Mouse (Mus musculus): ENCODE measurements around the gene Gpd1. TPM values are rescaled to one million over a fixed set of nuclear protein-coding genes. Genes with fewer than 3 reads are reported as not detected.

The Gpd1 gene
- total and polyA plus RNA-seq, 3 experiments = 0.24 to 0.56 (median 0.25) TPM

- in situ Hi-C loops (cut with MboI; ENCODE audit: low pct_ligation_motif_present, low pct_unique_long_range_greater_than_20kb, low sequenced_read_pairs) (no loop called here), dilution Hi-C loops (cut with MboI; ENCODE audit: extremely low pct_ligation_motif_present, extremely low pct_unique_long_range_greater_than_20kb, low sequenced_read_pairs) (no loop called here)
- Histone ChIP-seq H3K4me2 (ENCODE audit: insufficient read depth, low read depth, poor library complexity, severe bottlenecking) (no peak overlapping the region), H3K4me1 (ENCODE audit: control insufficient read depth in 1 of 2, insufficient read depth in 2 of 2) (peaks cover 0 to 13% of the 10 kb centered on the region in 2 experiments; a peak in 2 of 4 replicates), H3K27ac (ENCODE audit: insufficient read depth, low read depth) (no peak overlapping the region), H3K27me3 (replicated peaks) (no peaks in the 10 kb centered on the region), H3K36me3 (replicated peaks in 1 of 2; ENCODE audit: control insufficient read depth in 1 of 2, insufficient read depth in 1 of 2, low read length in 1 of 2) (peaks cover 67 to 90% of the 10 kb centered on the region in 2 experiments), H3K9me3 (replicated peaks; ENCODE audit: low read length) (no peaks in the 10 kb centered on the region), H3K9ac (ENCODE audit: insufficient read depth, low read depth) (no peak overlapping the region), H3K79me2 (replicated peaks; ENCODE audit: control insufficient read depth, extremely low read depth, insufficient read depth, poor library complexity, severe bottlenecking) (no peaks in the 10 kb centered on the region), H3K4me3 (replicated peaks in 1 of 3; ENCODE audit: low read depth in 2 of 3, low read length in 2 of 3, poor library complexity in 1 of 3) (no peak overlapping the region)
- TF ChIP-seq TBP (conservative IDR thresholded peaks at IDR 0.05; ENCODE audit: low read depth, low read length) (no peak), CHD1 (IDR thresholded peaks at IDR 0.05; ENCODE audit: low read depth, low read length) (no peak), MAX (IDR thresholded peaks at IDR 0.05; ENCODE audit: low read length) (no peak), JUN (IDR thresholded peaks at IDR 0.05; ENCODE audit: insufficient read depth, low read depth, low read length) (no peak), USF2 (conservative IDR thresholded peaks at IDR 0.05; ENCODE audit: low read depth, low read length) (no peak), IRF4 (IDR thresholded peaks at IDR 0.05; ENCODE audit: low read depth, low read length) (no peak), ZKSCAN1 (IDR thresholded peaks at IDR 0.05; ENCODE audit: borderline replicate concordance, low read depth, low read length) (no peak), NRF1 (IDR thresholded peaks at IDR 0.05; ENCODE audit: low read depth, low read length) (no peak), ZMIZ1 (IDR thresholded peaks at IDR 0.05; ENCODE audit: low read depth, low read length) (no peak), RCOR1 (conservative IDR thresholded peaks at IDR 0.05; ENCODE audit: low read depth, low read length) (no peak), HCFC1 (IDR thresholded peaks at IDR 0.05; ENCODE audit: low read depth, low read length) (no peak), ZNF384 (IDR thresholded peaks at IDR 0.05; ENCODE audit: low read depth, low read length) (no peak), E2F4 (IDR thresholded peaks at IDR 0.05; ENCODE audit: insufficient replicate concordance, low read depth, low read length) (no peak)
- no peak for DNase-seq (ENCODE audit: extremely low read depth)
Observed at GRCm38 (mm10) chr15:99710221-99711190, 6.8 kb upstream of the Gpd1 start.

GRCm38 (mm10) chr15:99711491-99711890 lies 5.8 kb upstream of the Gpd1 start:
- H3K79me2 ChIP-seq (replicated peaks; ENCODE audit: control insufficient read depth, extremely low read depth, insufficient read depth, poor library complexity, severe bottlenecking) = no peaks in the 10 kb centered on the region
- no peaks in the 10 kb centered on the region for H3K9me3 ChIP-seq (replicated peaks; ENCODE audit: low read length)
- H3K9ac ChIP-seq (ENCODE audit: insufficient read depth, low read depth) = no peak overlapping the region
- no peaks in the 10 kb centered on the region for H3K27me3 ChIP-seq (replicated peaks)
- no peak overlapping the region for H3K4me2 ChIP-seq (ENCODE audit: insufficient read depth, low read depth, poor library complexity, severe bottlenecking)
- peaks cover 63 to 91% of the 10 kb centered on the region in 2 experiments for H3K36me3 ChIP-seq (replicated peaks in 1 of 2; ENCODE audit: control insufficient read depth in 1 of 2, insufficient read depth in 1 of 2, low read length in 1 of 2)
- DNase-seq (ENCODE audit: extremely low read depth) = no peak
- H3K27ac ChIP-seq (ENCODE audit: insufficient read depth, low read depth) = no peak overlapping the region
- dilution Hi-C loops (cut with MboI; ENCODE audit: extremely low pct_ligation_motif_present, extremely low pct_unique_long_range_greater_than_20kb, low sequenced_read_pairs) = no loop called here
- no peak overlapping the region for H3K4me3 ChIP-seq (replicated peaks in 1 of 3; ENCODE audit: low read depth in 2 of 3, low read length in 2 of 3, poor library complexity in 1 of 3)
- in situ Hi-C loops (cut with MboI; ENCODE audit: low pct_ligation_motif_present, low pct_unique_long_range_greater_than_20kb, low sequenced_read_pairs) = no loop called here
- TF ChIP-seq ZMIZ1 (IDR thresholded peaks at IDR 0.05; ENCODE audit: low read depth, low read length) (no peak), POLR2AphosphoS2 (IDR thresholded peaks at IDR 0.05; ENCODE audit: low read depth, low read length) (no peak), JUND (conservative IDR thresholded peaks at IDR 0.05; ENCODE audit: low read depth, low read length) (no peak), UBTF (IDR thresholded peaks at IDR 0.05; ENCODE audit: low read depth, low read length) (no peak), KAT2A (IDR thresholded peaks at IDR 0.05; ENCODE audit: insufficient replicate concordance, low read length) (no peak), IRF4 (IDR thresholded peaks at IDR 0.05; ENCODE audit: low read depth, low read length) (no peak), POLR2A (IDR thresholded peaks at IDR 0.05; ENCODE audit: low read depth, low read length) (no peak), TCF12 (IDR thresholded peaks at IDR 0.05; ENCODE audit: low read depth, low read length) (no peak), EP300 (IDR thresholded peaks at IDR 0.05; ENCODE audit: low read length) (no peak)
- H3K4me1 ChIP-seq (ENCODE audit: control insufficient read depth in 1 of 2, insufficient read depth in 2 of 2) = peaks cover 0 to 13% of the 10 kb centered on the region in 2 experiments; a peak in 2 of 4 replicates
